Mouse (Mus musculus) spleen, postnatal 4 days (tissue): Measurements from ENCODE around the gene Bmpr2.

Experiments
- DNase-seq, 2 experiments: peaks; one replicate each; pipeline ENCODE4 v3.0.0; 2022; ENCODE audit warnings: low spot score in 2 of 2

The Bmpr2 gene

GRCm38 (mm10) chr1:59897147-59897798 is 134.1 kb downstream of the Bmpr2 start:
- no peak for DNase-seq

- DNase-seq, result no peak
Observed at GRCm38 (mm10) chr1:59899679-59900078, 136.5 kb downstream of the Bmpr2 start.

- no peak for DNase-seq
Observed at GRCm38 (mm10) chr1:59901082-59901876, 138.1 kb downstream of the Bmpr2 start.

GRCm38 (mm10) chr1:59902634-59903033 is 139.4 kb downstream of the Bmpr2 start:
- no peak for DNase-seq

GRCm38 (mm10) chr1:59904630-59905295 is 141.6 kb downstream of the Bmpr2 start:
- no peak for DNase-seq

- no peak for DNase-seq
Observed at GRCm38 (mm10) chr1:59905916-59906315, 142.7 kb downstream of the Bmpr2 start.

- no peak for DNase-seq
Observed at GRCm38 (mm10) chr1:59906819-59907521, 143.8 kb downstream of the Bmpr2 start.

GRCm38 (mm10) chr1:59907700-59908099 is 144.5 kb downstream of the Bmpr2 start:
- no peak for DNase-seq

GRCm38 (mm10) chr1:59910941-59911340 is 147.7 kb downstream of the Bmpr2 start:
- DNase-seq, result no peak

- peak; percentile 98 to 99 for DNase-seq
Observed at GRCm38 (mm10) chr1:59912413-59913157, 149.4 kb downstream of the Bmpr2 start, which contains the start of gene Fam117b. Gene Fam117b, plus strand, starts transcription at chr1:59913006.

- DNase-seq, result peak; percentile 52 to 81
Observed at GRCm38 (mm10) chr1:59913195-59913868, 150.1 kb downstream of the Bmpr2 start.

GRCm38 (mm10) chr1:59913869-59914225 is 150.6 kb downstream of the Bmpr2 start:
- DNase-seq, result no peak

- DNase-seq, result no peak
Observed at GRCm38 (mm10) chr1:59914799-59915198, 151.6 kb downstream of the Bmpr2 start.

GRCm38 (mm10) chr1:59915843-59916610 is 152.8 kb downstream of the Bmpr2 start:
- DNase-seq, result no peak

GRCm38 (mm10) chr1:59917401-59917800 is 154.2 kb downstream of the Bmpr2 start:
- no peak for DNase-seq

- DNase-seq, result no peak
Observed at GRCm38 (mm10) chr1:59918075-59918474, 154.9 kb downstream of the Bmpr2 start.

- DNase-seq, result no peak
Observed at GRCm38 (mm10) chr1:59923201-59923600, 160.0 kb downstream of the Bmpr2 start.

- no peak for DNase-seq
Observed at GRCm38 (mm10) chr1:59923673-59924072, 160.5 kb downstream of the Bmpr2 start.

- DNase-seq, result no peak
Observed at GRCm38 (mm10) chr1:59924411-59924810, 161.2 kb downstream of the Bmpr2 start.
